Mouse (Mus musculus) heart, embryonic 11.5 days (tissue): ENCODE measurements around the gene Gm20518. TPM values are rescaled to one million over a fixed set of nuclear protein-coding genes. Genes with fewer than 3 reads are reported as not detected.

ENCODE experiments used
- ATAC-seq: fragments of 200-750 bp; cut with Nextera tagmentation; replicated peaks from 2 replicates; pipeline ENCODE4 v1.8.0; 2017; ENCODE audit warnings: moderate library complexity; ENCODE audit not compliant: insufficient number of reproducible peaks, low FRiP score, low TSS enrichment
- H3K27ac ChIP-seq: fragments of 300-500 bp; sonication (generic); 2 replicates; pipeline ENCODE4 v1.5.1; 2014; ENCODE audit warnings: mild to moderate bottlenecking, low read depth, low read length
- H3K27me3 ChIP-seq: fragments of 300-500 bp; sonication (generic); 2 replicates; pipeline ENCODE4 v1.6.1; 2014; ENCODE audit warnings: mild to moderate bottlenecking, low read length, mixed read lengths; ENCODE audit not compliant: control insufficient read depth, insufficient read depth
- H3K36me3 ChIP-seq: fragments of 300-500 bp; sonication (generic); 2 replicates; pipeline ENCODE4 v1.6.1; 2014; ENCODE audit warnings: mild to moderate bottlenecking, low read length, moderate library complexity, mixed read lengths; ENCODE audit not compliant: control insufficient read depth, insufficient read depth
- H3K4me1 ChIP-seq: fragments of 300-500 bp; sonication (generic); 2 replicates; pipeline ENCODE4 v1.6.1; 2014; ENCODE audit warnings: low read length; ENCODE audit not compliant: control insufficient read depth, insufficient read depth
- H3K4me2 ChIP-seq: fragments of 300-500 bp; sonication (generic); 2 replicates; pipeline ENCODE4 v1.6.1; 2014; ENCODE audit warnings: mild to moderate bottlenecking, moderate library complexity
- H3K4me3 ChIP-seq: fragments of 300-500 bp; sonication (generic); 2 replicates; pipeline ENCODE4 v1.5.1; 2014; ENCODE audit warnings: low read depth, low read length
- H3K9ac ChIP-seq: fragments of 300-500 bp; sonication (generic); 2 replicates; pipeline ENCODE4 v1.6.1; 2014; ENCODE audit warnings: mild to moderate bottlenecking, low read depth, low read length, moderate library complexity
- H3K9me3 ChIP-seq: fragments of 300-500 bp; sonication (generic); replicated peaks from 2 replicates; pipeline ENCODE4 v1.6.1; 2016; ENCODE audit warnings: low read length; ENCODE audit not compliant: control insufficient read depth
- WGBS: fragments of 180-500 bp; shearing (Covaris S2); extraction: QIAGEN DNeasy Blood & Tissue Kit; methylation state at CpG from one replicate; pipeline ENCODE4 v1.1.7; 2014; ENCODE audit not compliant: insufficient replicate concordance; 5-methylcytosine and 5-hydroxymethylcytosine counted together
- polyA plus RNA-seq: library from polyadenylated mRNA; unstranded; fragments of >200 nt; fragmentation: Nextera tagmentation; extraction: Ambion mirVana; gene quantifications from 2 replicates; pipeline ENCODE4 v1.2.1, GENCODE M21; 2014

Gene Gm20518
- polyA plus RNA-seq, 1 experiment from 2014 or later = 0.07 TPM

- Histone ChIP-seq H3K9ac (peak within 1 kb of the TSS; percentile 63; the same call in 1 of the 2 replicates), H3K36me3 (no peaks in the 10 kb centered on the region), H3K4me1 (no peaks in the 10 kb centered on the region), H3K27me3 (peaks cover 89% of the 10 kb centered on the region), H3K4me2 (peak within 1 kb of the TSS; percentile 97), H3K9me3 (no peaks in the 10 kb centered on the region), H3K4me3 (peak within 1 kb of the TSS; percentile 59), H3K27ac (no peak within 1 kb of the TSS)
- ATAC-seq = no peak
- 27% methylated on average over 7 of the region's 7 CpGs for WGBS
Observed at GRCm38 (mm10) chr16:17832821-17833220, 58.6 kb downstream of the Gm20518 start, which contains the start of gene B830017H08Rik. B830017H08Rik (plus strand) TSS chr16:17833121.

- ATAC-seq = no peak
- H3K36me3 ChIP-seq = no peaks in the 10 kb centered on the region
- H3K27me3 ChIP-seq = peaks cover 84% of the 10 kb centered on the region
- H3K4me3 ChIP-seq = no peak overlapping the region
- no peak overlapping the region for H3K27ac ChIP-seq
- H3K4me2 ChIP-seq = no peak overlapping the region
- no peaks in the 10 kb centered on the region for H3K4me1 ChIP-seq
- WGBS = 18% methylated on average over 11 of the region's 11 CpGs
- H3K9ac ChIP-seq = no peak overlapping the region
- H3K9me3 ChIP-seq = no peaks in the 10 kb centered on the region
Observed at GRCm38 (mm10) chr16:17831781-17832180, 59.7 kb downstream of the Gm20518 start.

GRCm38 (mm10) chr16:17830385-17831178, 60.9 kb downstream of the Gm20518 start:
- Histone ChIP-seq H3K27me3 (peaks cover 78% of the 10 kb centered on the region), H3K9ac (no peak overlapping the region), H3K4me3 (no peak overlapping the region), H3K4me2 (no peak overlapping the region), H3K4me1 (no peaks in the 10 kb centered on the region), H3K36me3 (no peaks in the 10 kb centered on the region), H3K27ac (no peak overlapping the region), H3K9me3 (no peaks in the 10 kb centered on the region)
- no peak for ATAC-seq
- WGBS = 68% methylated on average over 10 of the region's 10 CpGs

- Histone ChIP-seq H3K9ac (no peak overlapping the region), H3K36me3 (no peaks in the 10 kb centered on the region), H3K4me2 (no peak overlapping the region), H3K4me3 (no peak overlapping the region), H3K27me3 (peaks cover 63% of the 10 kb centered on the region), H3K27ac (no peak overlapping the region), H3K4me1 (no peaks in the 10 kb centered on the region), H3K9me3 (no peaks in the 10 kb centered on the region)
- WGBS = 70% methylated on average over 3 of the region's 3 CpGs
- ATAC-seq = no peak
Observed at GRCm38 (mm10) chr16:17828867-17829266, 62.6 kb downstream of the Gm20518 start.

GRCm38 (mm10) chr16:17828229-17828628, 63.2 kb downstream of the Gm20518 start:
- 62% methylated on average over 2 of the region's 2 CpGs for WGBS
- H3K9ac ChIP-seq = no peak overlapping the region
- H3K27ac ChIP-seq = no peak overlapping the region

GRCm38 (mm10) chr16:17826500-17826899, 65.0 kb downstream of the Gm20518 start:
- ATAC-seq = no peak
- Histone ChIP-seq H3K36me3 (no peaks in the 10 kb centered on the region), H3K4me1 (no peaks in the 10 kb centered on the region), H3K9ac (no peak overlapping the region), H3K27ac (no peak overlapping the region), H3K4me3 (no peak overlapping the region), H3K4me2 (no peak overlapping the region), H3K9me3 (no peaks in the 10 kb centered on the region), H3K27me3 (peaks cover 39% of the 10 kb centered on the region)
- WGBS = 78% methylated on average over 2 of the region's 2 CpGs

More at GRCm38 (mm10) chr16:17828229-17828628, 63.2 kb downstream of the Gm20518 start:
- no peak for ATAC-seq
- Histone ChIP-seq H3K27me3 (peaks cover 56% of the 10 kb centered on the region), H3K4me1 (no peaks in the 10 kb centered on the region), H3K9me3 (no peaks in the 10 kb centered on the region), H3K4me2 (no peak overlapping the region), H3K4me3 (no peak overlapping the region), H3K36me3 (no peaks in the 10 kb centered on the region)

- 81% methylated on average over 8 of the region's 8 CpGs for whole genome bisulfite sequencing
- no peaks in the 10 kb centered on the region for H3K36me3 ChIP-seq
- ATAC-seq = no peak
- peaks cover 9% of the 10 kb centered on the region for H3K4me1 ChIP-seq
- H3K4me2 ChIP-seq = no peak overlapping the region; the same call in 1 of the 2 replicates
- H3K9me3 ChIP-seq = no peaks in the 10 kb centered on the region
- H3K27ac ChIP-seq = no peak overlapping the region
- H3K9ac ChIP-seq = no peak overlapping the region
- H3K4me3 ChIP-seq = no peak overlapping the region
- peaks cover 38% of the 10 kb centered on the region for H3K27me3 ChIP-seq
Observed at GRCm38 (mm10) chr16:17816528-17816927, 74.9 kb downstream of the Gm20518 start.

- Histone ChIP-seq H3K27ac (no peak overlapping the region), H3K4me3 (peak overlapping the region; percentile 48), H3K9me3 (no peaks in the 10 kb centered on the region), H3K36me3 (no peaks in the 10 kb centered on the region), H3K4me2 (peak overlapping the region; percentile 87), H3K4me1 (peaks cover 9% of the 10 kb centered on the region), H3K9ac (peak overlapping the region; percentile 73), H3K27me3 (peaks cover 33% of the 10 kb centered on the region)
- WGBS = 2% methylated on average over 63 of the region's 63 CpGs
- peak; percentile 56; the same call in 1 of the 2 replicates for ATAC-seq
Observed at GRCm38 (mm10) chr16:17815411-17816402, 75.8 kb downstream of the Gm20518 start.
